In the genomic region with DNA sequence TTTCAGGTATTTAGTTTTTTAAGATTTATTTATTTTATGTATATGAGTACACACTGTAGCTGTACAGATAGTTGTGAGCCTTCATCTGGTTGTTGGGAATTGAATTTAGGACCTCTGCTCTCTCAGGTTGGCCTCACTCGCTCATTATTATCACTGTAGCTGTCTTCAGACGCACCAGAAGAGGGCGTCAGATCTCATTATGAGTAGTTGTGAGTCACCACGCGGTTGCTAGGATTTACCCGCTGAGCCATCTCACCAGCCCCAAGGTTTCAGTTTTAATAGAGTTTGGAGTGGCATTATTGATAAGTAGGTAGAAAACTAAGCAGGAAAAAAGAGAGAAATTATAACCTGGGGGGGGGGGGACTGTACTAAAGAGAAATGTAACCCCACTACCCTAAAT, we compare ENCODE assay signal across 9 mouse cellular contexts. TPM values are rescaled to one million over a fixed set of nuclear protein-coding genes. Genes with fewer than 3 reads are reported as not detected.
DNase-seq lines count a peak whose midpoint lies in the region; ATAC-seq and TF ChIP-seq lines count a peak whose summit lies in the region.
"Not testable (repeated sequence)": the region's sequence is repeated elsewhere in the genome, so short reads cannot be mapped to it uniquely, and the experiment has no call there.
"Had no signal": no experiment of that assay in that cellular context is flagged by ENCODE, and none has a peak within 500 bp of the region (broad histone marks: within the 10 kb centered on the region; RNA-seq: fewer than 3 reads in every experiment).

No protein-coding gene starts in this region.

- H3K36me3 ChIP-seq in embryonic facial prominence, embryonic 14.5 days (ENCODE audit: control insufficient read depth, insufficient read depth, low read length); intestine, postnatal 0 days (ENCODE audit: control insufficient read depth, insufficient read depth); liver, embryonic 13.5 days: not testable (repeated sequence)

- H3K27ac ChIP-seq in embryonic facial prominence, embryonic 14.5 days (replicated peaks; ENCODE audit: low read depth, low read length); intestine, postnatal 0 days (ENCODE audit: low read depth, low read length); liver, embryonic 13.5 days: not testable (repeated sequence)

- not testable (repeated sequence) for H3K9ac ChIP-seq in embryonic facial prominence, embryonic 14.5 days (ENCODE audit: low read depth, low read length); intestine, postnatal 0 days (ENCODE audit: low read depth, low read length); liver, embryonic 13.5 days

- not testable (repeated sequence) for H3K27me3 ChIP-seq in embryonic facial prominence, embryonic 14.5 days (replicated peaks; ENCODE audit: control insufficient read depth, insufficient read depth, low read length); intestine, postnatal 0 days (replicated peaks; ENCODE audit: control insufficient read depth, insufficient read depth, low read length); liver, embryonic 13.5 days

- not testable (repeated sequence) for H3K4me1 ChIP-seq in embryonic facial prominence, embryonic 14.5 days (ENCODE audit: control insufficient read depth, insufficient read depth, low read length); intestine, postnatal 0 days (replicated peaks; ENCODE audit: control insufficient read depth, insufficient read depth, low read length); liver, embryonic 13.5 days (replicated peaks)

- whole genome bisulfite sequencing in embryonic facial prominence, embryonic 14.5 days: 20% methylated on average over 6 of the region's 6 CpGs
- 34% methylated on average over 6 of the region's 6 CpGs for WGBS in intestine, postnatal 0 days
- WGBS in liver, embryonic 13.5 days (ENCODE audit: insufficient replicate concordance): 23% methylated on average over 6 of the region's 6 CpGs

- 0 out of 2 replicates have a peak overlapping the region, but pooled peaks have one; percentile 52 for H3K4me2 ChIP-seq in embryonic facial prominence, embryonic 14.5 days (ENCODE audit: low read depth, low read length)
- H3K4me2 ChIP-seq in intestine, postnatal 0 days (replicated peaks; ENCODE audit: low read depth): not testable (repeated sequence)
- peak overlapping the region; percentile 51; the same call in 1 of the 2 replicates for H3K4me2 ChIP-seq in liver, embryonic 13.5 days

- DNase-seq in 416B (ENCODE audit: low read depth): peak; percentile 75
- peak; percentile 37 for DNase-seq in ES-CJ7 (ENCODE audit: low read depth, low spot score)
- DNase-seq in adrenal gland, adult 8-10 months: peak; percentile 22
- peak; percentile 28 for DNase-seq in cerebellum, adult 8-10 months
- not testable (repeated sequence) for DNase-seq in embryonic facial prominence, embryonic 14.5 days (ENCODE audit: low spot score); liver, embryonic 13.5 days
- peak; percentile 41 for DNase-seq in naive thymus-derived CD4-positive, alpha-beta T cell, adult 2 months (ENCODE audit: low read depth)

- not testable (repeated sequence) for H3K9me3 ChIP-seq in embryonic facial prominence, embryonic 14.5 days (ENCODE audit: control insufficient read depth, low read length); intestine, postnatal 0 days (ENCODE audit: control insufficient read depth); liver, embryonic 13.5 days (replicated peaks)

- not testable (repeated sequence) for H3K4me3 ChIP-seq in embryonic facial prominence, embryonic 14.5 days (ENCODE audit: low read depth, low read length); intestine, postnatal 0 days (ENCODE audit: low read depth, low read length); liver, embryonic 13.5 days (replicated peaks)

- ATAC-seq in embryonic facial prominence, embryonic 14.5 days (ENCODE audit: low read depth); intestine, postnatal 0 days; liver, embryonic 13.5 days (ENCODE audit: low read depth): not testable (repeated sequence)

- TF ChIP-seq CTCF in intestine, postnatal 0 days (IDR thresholded peaks at IDR 0.05; ENCODE audit: low read depth): peak; percentile 33; the same call in 1 of the 2 replicates

RNA-seq across cellular contexts. Expression of a gene that starts 17.5 kb away (rescaled TPM):
- 1 to 10 TPM; 1.6 to 4.0 (median 2.9) TPM for total RNA-seq in adrenal gland, adult 8-10 months (2022)
- polyA plus RNA-seq in embryonic facial prominence, embryonic 14.5 days (2014; fragmentation: Nextera tagmentation; extraction: Ambion mirVana): 1.7 and 1.8 TPM in 2 replicates
- 1.4 and 1.5 TPM in 2 replicates for polyA plus RNA-seq in intestine, postnatal 0 days (2015; fragmentation: Nextera tagmentation; extraction: Ambion mirVana)
- 1.1 and 1.5 TPM in 2 replicates for polyA plus RNA-seq in liver, embryonic 13.5 days (2015; fragmentation: Nextera tagmentation; extraction: Ambion mirVana)
- polyA plus RNA-seq: erythroblast, embryonic 14.5 days had no signal

RNA-seq across cellular contexts. Expression of a gene that starts 33.2 kb away (rescaled TPM):
- 1 to 10 TPM; 5.2 to 6.9 (median 6.1) TPM for total RNA-seq in adrenal gland, adult 8-10 months (2022)
- 11.9 and 12.1 TPM in 2 replicates for polyA plus RNA-seq in embryonic facial prominence, embryonic 14.5 days (2014; fragmentation: Nextera tagmentation; extraction: Ambion mirVana)
- polyA plus RNA-seq in intestine, postnatal 0 days (2015; fragmentation: Nextera tagmentation; extraction: Ambion mirVana): 11.1 and 12.1 TPM in 2 replicates
- 4.5 TPM in 2 replicates for polyA plus RNA-seq in liver, embryonic 13.5 days (2015; fragmentation: Nextera tagmentation; extraction: Ambion mirVana)
